Mouse (Mus musculus): ENCODE results near the gene Calm3. TPM values are rescaled to one million over a fixed set of nuclear protein-coding genes. Genes with fewer than 3 reads are reported as not detected.
"Not testable (repeated sequence)": the region's sequence is repeated elsewhere in the genome, so short reads cannot be mapped to it uniquely, and the experiment has no call there.

Calm3 gene
- 104 and 111 TPM in 2 replicates for polyA plus RNA-seq (2015; fragmentation: Nextera tagmentation; extraction: Ambion mirVana)

- peak within 1 kb of the TSS; percentile 98 for H3K9ac ChIP-seq
- peak within 1 kb of the TSS; percentile 94 for H3K4me3 ChIP-seq
- H3K27ac ChIP-seq, result peak within 1 kb of the TSS; percentile 96
- peaks cover 10% of the 10 kb centered on the region for H3K36me3 ChIP-seq
- H3K9me3 ChIP-seq, result no peaks in the 10 kb centered on the region
- no peaks in the 10 kb centered on the region for H3K27me3 ChIP-seq
- peaks cover 39% of the 10 kb centered on the region for H3K4me1 ChIP-seq
- ATAC-seq (ENCODE audit: insufficient number of reproducible peaks, insufficient read depth, low FRiP score, low TSS enrichment, low read depth), result peak; percentile 89
- WGBS, result 2% methylated on average over 64 of the region's 64 CpGs
- H3K4me2 ChIP-seq, result peak within 1 kb of the TSS; percentile 90
These were observed at the start of gene Calm3 for GRCm38 (mm10) chr7:16924037-16924834. TSS of gene Calm3 (minus strand) at chr7:16924114.

- no peaks in the 10 kb centered on the region for H3K9me3 ChIP-seq
- H3K27me3 ChIP-seq, result no peaks in the 10 kb centered on the region
- H3K9ac ChIP-seq, result no peak overlapping the region
- H3K4me2 ChIP-seq, result no peak overlapping the region
- no peak overlapping the region for H3K4me3 ChIP-seq
- no peaks in the 10 kb centered on the region for H3K36me3 ChIP-seq
- H3K27ac ChIP-seq, result no peak overlapping the region
- ATAC-seq (ENCODE audit: insufficient number of reproducible peaks, insufficient read depth, low FRiP score, low TSS enrichment, low read depth), result no peak
- no peaks in the 10 kb centered on the region for H3K4me1 ChIP-seq
- 80% methylated on average over 3 of the region's 3 CpGs for WGBS
These were observed 47.2 kb upstream of the Calm3 start for GRCm38 (mm10) chr7:16971160-16971559.

- 87% methylated on average over 6 of the region's 6 CpGs for WGBS
- ATAC-seq (ENCODE audit: insufficient number of reproducible peaks, insufficient read depth, low FRiP score, low TSS enrichment, low read depth), result no peak
- Histone ChIP-seq H3K27me3 (no peaks in the 10 kb centered on the region), H3K27ac (no peak overlapping the region), H3K9ac (no peak overlapping the region), H3K9me3 (no peaks in the 10 kb centered on the region), H3K4me2 (no peak overlapping the region), H3K4me1 (no peaks in the 10 kb centered on the region), H3K36me3 (no peaks in the 10 kb centered on the region), H3K4me3 (no peak overlapping the region)
These were observed 44.5 kb upstream of the Calm3 start for GRCm38 (mm10) chr7:16968414-16968813.

- no peak overlapping the region for H3K4me2 ChIP-seq
- H3K36me3 ChIP-seq, result no peaks in the 10 kb centered on the region
- 74% methylated on average over 5 of the region's 5 CpGs for WGBS
- 0 out of 2 replicates have a peak, but pooled peaks cover 5% of the 10 kb centered on the region for H3K4me1 ChIP-seq
- H3K9ac ChIP-seq, result no peak overlapping the region
- no peaks in the 10 kb centered on the region for H3K9me3 ChIP-seq
- H3K27me3 ChIP-seq, result peaks cover 6% of the 10 kb centered on the region
- no peak for ATAC-seq (ENCODE audit: insufficient number of reproducible peaks, insufficient read depth, low FRiP score, low TSS enrichment, low read depth)
- no peak overlapping the region for H3K27ac ChIP-seq
- no peak overlapping the region for H3K4me3 ChIP-seq
These were observed 37.8 kb upstream of the Calm3 start for GRCm38 (mm10) chr7:16961678-16962077.

- 0 out of 2 replicates have a peak, but pooled peaks cover 5% of the 10 kb centered on the region for H3K4me1 ChIP-seq
- H3K36me3 ChIP-seq, result no peaks in the 10 kb centered on the region
- ATAC-seq (ENCODE audit: insufficient number of reproducible peaks, insufficient read depth, low FRiP score, low TSS enrichment, low read depth), result no peak
- 30% methylated on average over 17 of the region's 17 CpGs for WGBS
- peak within 1 kb of the TSS; percentile 36; the same call in 1 of the 2 replicates for H3K9ac ChIP-seq
- H3K4me2 ChIP-seq, result peak within 1 kb of the TSS; percentile 24; the same call in 1 of the 2 replicates
- H3K9me3 ChIP-seq, result no peaks in the 10 kb centered on the region; the same call in 1 of the 2 replicates
- peaks cover 6% of the 10 kb centered on the region for H3K27me3 ChIP-seq
- peak within 1 kb of the TSS; percentile 6; the same call in 1 of the 2 replicates for H3K4me3 ChIP-seq
- no peak within 1 kb of the TSS for H3K27ac ChIP-seq
These were observed 35.7 kb upstream of the Calm3 start, which contains the start of gene Pnmal1 for GRCm38 (mm10) chr7:16959539-16960187. TSS of gene Pnmal1 (plus strand) at chr7:16959679.

GRCm38 (mm10) chr7:16956410-16957265, 32.7 kb upstream of the Calm3 start:
- H3K27me3 ChIP-seq, result peaks cover 6% of the 10 kb centered on the region
- no peaks in the 10 kb centered on the region; the same call in 1 of the 2 replicates for H3K9me3 ChIP-seq
- 61% methylated on average over 15 of the region's 15 CpGs for WGBS
- no peak for ATAC-seq (ENCODE audit: insufficient number of reproducible peaks, insufficient read depth, low FRiP score, low TSS enrichment, low read depth)
- no peak overlapping the region for H3K9ac ChIP-seq
- H3K4me1 ChIP-seq, result 0 out of 2 replicates have a peak, but pooled peaks cover 5% of the 10 kb centered on the region
- no peak overlapping the region for H3K4me2 ChIP-seq
- H3K27ac ChIP-seq, result no peak overlapping the region
- no peaks in the 10 kb centered on the region for H3K36me3 ChIP-seq
- no peak overlapping the region for H3K4me3 ChIP-seq

- ATAC-seq (ENCODE audit: insufficient number of reproducible peaks, insufficient read depth, low FRiP score, low TSS enrichment, low read depth), result no peak
- Histone ChIP-seq H3K27me3 (peaks cover 6% of the 10 kb centered on the region), H3K9ac (no peak overlapping the region), H3K4me2 (no peak overlapping the region), H3K9me3 (no peaks in the 10 kb centered on the region; the same call in 1 of the 2 replicates), H3K36me3 (no peaks in the 10 kb centered on the region), H3K4me1 (peaks cover 8% of the 10 kb centered on the region; the same call in 1 of the 2 replicates), H3K27ac (no peak overlapping the region), H3K4me3 (no peak overlapping the region)
- 76% methylated on average over 4 of the region's 4 CpGs for WGBS
These were observed 31.8 kb upstream of the Calm3 start for GRCm38 (mm10) chr7:16955712-16956111.

GRCm38 (mm10) chr7:16953776-16954175, 29.9 kb upstream of the Calm3 start:
- H3K36me3 ChIP-seq; H3K4me3 ChIP-seq; H3K4me2 ChIP-seq; H3K27ac ChIP-seq; H3K9me3 ChIP-seq; ATAC-seq (ENCODE audit: insufficient number of reproducible peaks, insufficient read depth, low FRiP score, low TSS enrichment, low read depth); H3K9ac ChIP-seq: not testable (repeated sequence)
- H3K27me3 ChIP-seq, result peaks cover 11% of the 10 kb centered on the region
- peaks cover 21% of the 10 kb centered on the region for H3K4me1 ChIP-seq
- 57% methylated on average over 2 of the region's 2 CpGs for WGBS

- Histone ChIP-seq H3K36me3 (no peaks in the 10 kb centered on the region), H3K4me1 (peaks cover 46% of the 10 kb centered on the region), H3K4me2 (peak overlapping the region; percentile 24; the same call in 1 of the 2 replicates), H3K9ac (no peak overlapping the region), H3K27me3 (peaks cover 38% of the 10 kb centered on the region), H3K27ac (no peak overlapping the region), H3K9me3 (no peaks in the 10 kb centered on the region; the same call in 1 of the 2 replicates), H3K4me3 (no peak overlapping the region)
- ATAC-seq (ENCODE audit: insufficient number of reproducible peaks, insufficient read depth, low FRiP score, low TSS enrichment, low read depth), result peak; percentile 28; the same call in 1 of the 2 replicates
- WGBS, result 24% methylated on average over 18 of the region's 18 CpGs
These were observed 27.1 kb upstream of the Calm3 start for GRCm38 (mm10) chr7:16950861-16951635.

Data from embryonic facial prominence, embryonic 13.5 days (tissue).